Mouse (Mus musculus) thymus, adult 2 months (tissue): ENCODE measurements around the gene Tspyl3. TPM values are rescaled to one million over a fixed set of nuclear protein-coding genes. Genes with fewer than 3 reads are reported as not detected.
"Not testable (repeated sequence)": the region's sequence is repeated elsewhere in the genome, so short reads cannot be mapped to it uniquely, and the experiment has no call there.

Experiments used
- DNase-seq: peaks from one replicate; pipeline ENCODE4 v3.0.0; 2021
- H3K27ac ChIP-seq: fragments of 200-500 bp; 2 replicates; pipeline ENCODE4 v1.5.1; 2012; ENCODE audit warnings: low read length, control low read depth; ENCODE audit not compliant: control insufficient read depth, insufficient read depth
- H3K27me3 ChIP-seq: fragments of 200-500 bp; 2 replicates; pipeline ENCODE4 v1.6.1; 2012; ENCODE audit warnings: mild to moderate bottlenecking, low read length, moderate library complexity, mixed read lengths; ENCODE audit not compliant: control insufficient read depth, insufficient read depth
- H3K36me3 ChIP-seq: fragments of 200-500 bp; 2 replicates; pipeline ENCODE4 v1.6.1; 2012; ENCODE audit warnings: mild to moderate bottlenecking, low read length, moderate library complexity; ENCODE audit not compliant: control insufficient read depth, insufficient read depth
- H3K4me1 ChIP-seq: fragments of 200-500 bp; replicated peaks from 2 replicates; pipeline ENCODE4 v1.6.1; 2012; ENCODE audit warnings: low read length; ENCODE audit not compliant: control insufficient read depth, insufficient read depth
- H3K4me3 ChIP-seq: fragments of 200-500 bp; 2 replicates; pipeline ENCODE4 v1.5.1; 2012; ENCODE audit warnings: mild to moderate bottlenecking, low read length, control low read depth, moderate library complexity; ENCODE audit not compliant: control insufficient read depth, insufficient read depth
- CTCF ChIP-seq: fragments of 200-500 bp; IDR thresholded peaks from 2 replicates; pipeline ENCODE4 v1.5.1; 2012; ENCODE audit warnings: mild to moderate bottlenecking, control low read depth, low read length, moderate library complexity, borderline replicate concordance; ENCODE audit not compliant: control insufficient read depth, poor library complexity, insufficient read depth; ENCODE audit errors: extremely low read depth
- POLR2A ChIP-seq: fragments of 200-500 bp; IDR thresholded peaks from 2 replicates; pipeline ENCODE4 v1.6.1; 2012; ENCODE audit warnings: mild to moderate bottlenecking, low read length, control low read depth, moderate library complexity; ENCODE audit not compliant: control insufficient read depth, poor library complexity, insufficient read depth; ENCODE audit errors: extremely low read depth
- WGBS: fragments of 180-500 bp; shearing (Covaris S2); methylation state at CpG from one replicate; pipeline ENCODE4 v1.1.7; 2018; 5-methylcytosine and 5-hydroxymethylcytosine counted together
- polyA plus RNA-seq: library from polyadenylated mRNA; depleted of rRNA; stranded (reverse); fragments of >200 nt; gene quantifications from 2 replicates; pipeline ENCODE4 v1.2.3, GENCODE M21; 2012; rRNA removed

Gene Tspyl3
- 44.6 and 45.4 TPM in 2 replicates for polyA plus RNA-seq

GRCm38 (mm10) chr2:153224946-153225594, at the start of gene Tspyl3:
Gene Tspyl3, minus strand, starts transcription at chr2:153225441.
- peaks cover 11% of the 10 kb centered on the region for H3K4me1 ChIP-seq
- no peaks in the 10 kb centered on the region for H3K27me3 ChIP-seq
- H3K27ac ChIP-seq = peak within 1 kb of the TSS; percentile 77
- H3K4me3 ChIP-seq = peak within 1 kb of the TSS; percentile 99
- TF ChIP-seq POLR2A (no peak), CTCF (no peak; the same call in 1 of the 2 replicates)
- WGBS = under 1% methylated on average over 31 of the region's 31 CpGs
- peaks cover 4% of the 10 kb centered on the region for H3K36me3 ChIP-seq
- peak; percentile 80 for DNase-seq

- Histone ChIP-seq H3K36me3 (no peaks in the 10 kb centered on the region), H3K4me1 (peaks cover 26% of the 10 kb centered on the region), H3K4me3 (no peak overlapping the region), H3K27me3 (no peaks in the 10 kb centered on the region), H3K27ac (no peak overlapping the region)
- TF ChIP-seq CTCF (no peak), POLR2A (no peak)
- WGBS = 87% methylated on average over 6 of the region's 6 CpGs
- no peak for DNase-seq
Observed at GRCm38 (mm10) chr2:153274919-153275247, 49.6 kb upstream of the Tspyl3 start.

GRCm38 (mm10) chr2:153274200-153274918, 49.1 kb upstream of the Tspyl3 start:
- 51% methylated on average over 6 of the region's 6 CpGs for WGBS
- not testable (repeated sequence) for H3K27ac ChIP-seq, H3K4me3 ChIP-seq, H3K36me3 ChIP-seq, H3K27me3 ChIP-seq
- peak; percentile 39 for DNase-seq
- H3K4me1 ChIP-seq = peaks cover 31% of the 10 kb centered on the region

GRCm38 (mm10) chr2:153270231-153270915, 45.1 kb upstream of the Tspyl3 start:
- not testable (repeated sequence) for H3K4me3 ChIP-seq, H3K36me3 ChIP-seq, H3K27ac ChIP-seq, H3K27me3 ChIP-seq, DNase-seq
- WGBS = 59% methylated on average over 8 of the region's 8 CpGs
- H3K4me1 ChIP-seq = peaks cover 20% of the 10 kb centered on the region

- Histone ChIP-seq H3K4me3 (no peak overlapping the region), H3K27me3 (no peaks in the 10 kb centered on the region), H3K4me1 (peaks cover 29% of the 10 kb centered on the region), H3K36me3 (no peaks in the 10 kb centered on the region), H3K27ac (no peak overlapping the region)
- no peak for DNase-seq
- no peak for TF ChIP-seq CTCF
- no peak for TF ChIP-seq POLR2A
- WGBS = 90% methylated on average over 2 of the region's 2 CpGs
Observed at GRCm38 (mm10) chr2:153267331-153267730, 42.1 kb upstream of the Tspyl3 start.

GRCm38 (mm10) chr2:153263053-153263452, 37.8 kb upstream of the Tspyl3 start:
- Histone ChIP-seq H3K27me3 (no peaks in the 10 kb centered on the region), H3K27ac (peak overlapping the region; percentile 96), H3K4me3 (peak overlapping the region; percentile 28), H3K4me1 (peaks cover 43% of the 10 kb centered on the region), H3K36me3 (no peaks in the 10 kb centered on the region)
- 34% methylated on average over 7 of the region's 7 CpGs for WGBS
- TF ChIP-seq CTCF (no peak), POLR2A (no peak)
- peak; percentile 65 for DNase-seq
